ENCODE assay signal across 30 mouse cellular contexts in genomic region chr6:146903632-146904031, GRCm38 (mm10). TPM values are rescaled to one million over a fixed set of nuclear protein-coding genes. Genes with fewer than 3 reads are reported as not detected.
"Had no signal": no experiment of that assay in that cellular context is flagged by ENCODE, and none has a peak within 500 bp of the region (broad histone marks: within the 10 kb centered on the region; RNA-seq: fewer than 3 reads in every experiment).

No protein-coding gene starts in this region.

- H3K36me3 ChIP-seq: midbrain, embryonic 12.5 days; midbrain, embryonic 15.5 days; neural tube, embryonic 12.5 days; neural tube, embryonic 15.5 days had no signal

- ATAC-seq: intestine, embryonic 16.5 days; lung, postnatal 0 days; midbrain, embryonic 15.5 days had no signal

- H3K9me3 ChIP-seq: midbrain, embryonic 12.5 days; midbrain, embryonic 15.5 days; neural tube, embryonic 12.5 days; neural tube, embryonic 15.5 days had no signal

- H3K4me3 ChIP-seq: left cerebral cortex, adult 2 months; midbrain, embryonic 12.5 days; midbrain, embryonic 15.5 days; neural tube, embryonic 12.5 days; neural tube, embryonic 15.5 days had no signal

- H3K9ac ChIP-seq: liver, embryonic 14.5 days; lung, embryonic 14.5 days; midbrain, embryonic 12.5 days; midbrain, embryonic 15.5 days; neural tube, embryonic 12.5 days; neural tube, embryonic 15.5 days had no signal

- DNase-seq: kidney, adult 18-20 months; kidney, postnatal 10 days; kidney, postnatal 36 days; layer of hippocampus, postnatal 36 days; lung, embryonic 14.5 days; right cerebral cortex, adult 18-20 months; right cerebral cortex, postnatal 14 days; right cerebral cortex, postnatal 4 days; thymus, adult 2 months; thymus, postnatal 14 days; thymus, postnatal 4 days had no signal

- H3K27ac ChIP-seq: left cerebral cortex, adult 2 months; liver, embryonic 14.5 days; macrophage; midbrain, embryonic 12.5 days; midbrain, embryonic 15.5 days; neural tube, embryonic 12.5 days; neural tube, embryonic 15.5 days; stomach, postnatal 0 days had no signal

- H3K4me1 ChIP-seq: midbrain, embryonic 12.5 days; midbrain, embryonic 15.5 days; neural tube, embryonic 12.5 days; neural tube, embryonic 15.5 days had no signal

- H3K4me2 ChIP-seq: lung, embryonic 14.5 days; midbrain, embryonic 12.5 days; midbrain, embryonic 15.5 days; neural tube, embryonic 12.5 days; neural tube, embryonic 15.5 days had no signal

- H3K27me3 ChIP-seq: midbrain, embryonic 12.5 days; midbrain, embryonic 15.5 days; neural tube, embryonic 15.5 days had no signal

RNA-seq across cellular contexts. Expression of gene 1700034J05Rik, which starts 50.6 kb away (rescaled TPM):
- total RNA-seq: layer of hippocampus, adult 8-10 months; layer of hippocampus, postnatal 10 days; layer of hippocampus, postnatal 36 days; left cerebral cortex, adult 2 months; left cerebral cortex, postnatal 10 days; left cerebral cortex, postnatal 36 days; megakaryocyte-erythroid progenitor cell, adult 5-6 weeks had no signal
- polyA plus RNA-seq: limb, embryonic 11.5 days; liver, embryonic 14.5 days; macrophage; midbrain, embryonic 15.5 days; neural tube, embryonic 15.5 days; stomach, postnatal 0 days; thymus, adult 2 months had no signal

RNA-seq across cellular contexts. Expression of gene Smco2, which starts 53.7 kb away (rescaled TPM):
- total RNA-seq: layer of hippocampus, adult 8-10 months; layer of hippocampus, postnatal 10 days; layer of hippocampus, postnatal 36 days; left cerebral cortex, adult 2 months; left cerebral cortex, postnatal 10 days; left cerebral cortex, postnatal 36 days; megakaryocyte-erythroid progenitor cell, adult 5-6 weeks had no signal
- polyA plus RNA-seq: intestine, embryonic 16.5 days; kidney, embryonic 14.5 days; limb, embryonic 11.5 days; limb, embryonic 14.5 days; liver, embryonic 14.5 days; lung, embryonic 14.5 days; lung, postnatal 0 days; macrophage; midbrain, embryonic 12.5 days; midbrain, embryonic 15.5 days; neural tube, embryonic 12.5 days; neural tube, embryonic 15.5 days; stomach, embryonic 14.5 days; stomach, postnatal 0 days; thymus, adult 2 months had no signal
